Mouse (Mus musculus): Measurements from ENCODE around the gene Agt. TPM values are rescaled to one million over a fixed set of nuclear protein-coding genes. Genes with fewer than 3 reads are reported as not detected.

Agt gene
- total RNA-seq, 1 experiment = not detected

DNA sequence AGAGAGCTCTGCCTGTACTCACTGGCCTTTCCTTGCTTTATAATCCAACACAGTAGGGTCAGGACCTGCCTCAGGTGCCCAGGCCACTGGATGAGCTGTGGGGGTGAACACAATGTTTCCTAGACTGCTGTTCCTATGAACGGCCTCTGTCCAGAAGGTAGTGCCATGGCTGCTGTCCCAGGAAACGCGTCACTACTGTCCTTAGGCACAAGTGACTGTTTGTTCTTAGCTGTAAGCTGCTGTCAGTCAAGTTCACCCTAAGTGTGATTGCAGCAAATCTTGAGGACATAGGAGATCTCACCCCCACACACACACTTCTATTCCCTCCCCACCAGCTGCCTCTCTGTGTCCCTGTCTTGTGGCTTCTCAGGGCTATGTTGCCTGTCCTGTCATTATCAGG is 1.9 kb downstream of the Agt start:
- Histone ChIP-seq H3K36me3 (ENCODE audit: control insufficient read depth, insufficient read depth, low read length, poor library complexity, severe bottlenecking) (no peaks in the 10 kb centered on the region), H3K4me3 (ENCODE audit: insufficient read depth in 1 of 2, low read depth in 1 of 2, low read length in 2 of 2, poor library complexity in 1 of 2, severe bottlenecking in 1 of 2) (no peak overlapping the region), H3K27ac (ENCODE audit: insufficient read depth, low read depth, low read length, poor library complexity, severe bottlenecking) (no peak overlapping the region), H3K4me1 (ENCODE audit: control insufficient read depth in 2 of 2, insufficient read depth in 2 of 2, low read length in 2 of 2, poor library complexity in 1 of 2) (no peaks in the 10 kb centered on the region), H3K9ac (ENCODE audit: insufficient read depth, low read depth, low read length, poor library complexity, severe bottlenecking) (no peak overlapping the region), H3K9me3 (ENCODE audit: control insufficient read depth, insufficient read depth, low read depth, low read length) (no peaks in the 10 kb centered on the region)
- no peak for TF ChIP-seq ZC3H11A (IDR thresholded peaks at IDR 0.05; ENCODE audit: borderline replicate concordance, low read depth, low read length)
- TF ChIP-seq CHD2 (IDR thresholded peaks at IDR 0.05; ENCODE audit: low read depth, low read length) = no peak
- TF ChIP-seq ZNF384 (IDR thresholded peaks at IDR 0.05; ENCODE audit: low read depth, low read length) = no peak
- no peak for TF ChIP-seq HCFC1 (IDR thresholded peaks at IDR 0.05; ENCODE audit: borderline replicate concordance, insufficient read depth, low read length)
- TF ChIP-seq MAFK (IDR thresholded peaks at IDR 0.05; ENCODE audit: insufficient read depth, low read depth, low read length) = no peak
- DNase-seq (ENCODE audit: low read depth, low spot score) = no peak
- in situ Hi-C loops (cut with MboI; ENCODE audit: low sequenced_read_pairs in 2 of 2, unreplicated experiment in 2 of 2) = no loop called here

DNA sequence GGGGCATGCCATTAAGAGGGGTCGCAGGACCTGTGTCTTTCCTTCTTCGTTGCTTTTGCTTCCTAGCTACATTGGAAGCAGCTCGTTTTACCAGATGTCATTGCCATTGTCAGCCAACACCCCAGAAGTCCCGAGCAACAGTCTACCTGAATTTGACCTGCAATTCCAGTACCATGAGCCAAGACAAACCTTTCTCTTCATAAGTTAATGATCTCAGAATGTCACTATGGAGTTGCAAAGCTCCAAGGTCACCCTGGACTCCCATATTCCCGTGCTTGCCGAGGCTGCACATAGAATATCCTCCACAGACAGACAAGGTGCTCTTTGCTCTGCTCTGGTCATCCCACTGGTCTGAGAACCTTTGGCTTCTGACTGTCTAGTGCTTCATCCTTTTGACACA is 2.4 kb downstream of the Agt start:
- TF ChIP-seq ZNF384 (IDR thresholded peaks at IDR 0.05; ENCODE audit: low read depth, low read length) (no peak), CHD2 (IDR thresholded peaks at IDR 0.05; ENCODE audit: low read depth, low read length) (no peak), HCFC1 (IDR thresholded peaks at IDR 0.05; ENCODE audit: borderline replicate concordance, insufficient read depth, low read length) (no peak), MAFK (IDR thresholded peaks at IDR 0.05; ENCODE audit: insufficient read depth, low read depth, low read length) (no peak), ZC3H11A (IDR thresholded peaks at IDR 0.05; ENCODE audit: borderline replicate concordance, low read depth, low read length) (no peak)
- no peaks in the 10 kb centered on the region for H3K9me3 ChIP-seq (ENCODE audit: control insufficient read depth, insufficient read depth, low read depth, low read length)
- no peak overlapping the region for H3K27ac ChIP-seq (ENCODE audit: insufficient read depth, low read depth, low read length, poor library complexity, severe bottlenecking)
- H3K36me3 ChIP-seq (ENCODE audit: control insufficient read depth, insufficient read depth, low read length, poor library complexity, severe bottlenecking) = no peaks in the 10 kb centered on the region
- no peak overlapping the region for H3K4me3 ChIP-seq (ENCODE audit: insufficient read depth in 1 of 2, low read depth in 1 of 2, low read length in 2 of 2, poor library complexity in 1 of 2, severe bottlenecking in 1 of 2)
- in situ Hi-C loops (cut with MboI; ENCODE audit: low sequenced_read_pairs in 2 of 2, unreplicated experiment in 2 of 2) = no loop called here
- no peak for DNase-seq (ENCODE audit: low read depth, low spot score)
- no peaks in the 10 kb centered on the region for H3K4me1 ChIP-seq (ENCODE audit: control insufficient read depth in 2 of 2, insufficient read depth in 2 of 2, low read length in 2 of 2, poor library complexity in 1 of 2)
- H3K9ac ChIP-seq (ENCODE audit: insufficient read depth, low read depth, low read length, poor library complexity, severe bottlenecking) = no peak overlapping the region

DNA sequence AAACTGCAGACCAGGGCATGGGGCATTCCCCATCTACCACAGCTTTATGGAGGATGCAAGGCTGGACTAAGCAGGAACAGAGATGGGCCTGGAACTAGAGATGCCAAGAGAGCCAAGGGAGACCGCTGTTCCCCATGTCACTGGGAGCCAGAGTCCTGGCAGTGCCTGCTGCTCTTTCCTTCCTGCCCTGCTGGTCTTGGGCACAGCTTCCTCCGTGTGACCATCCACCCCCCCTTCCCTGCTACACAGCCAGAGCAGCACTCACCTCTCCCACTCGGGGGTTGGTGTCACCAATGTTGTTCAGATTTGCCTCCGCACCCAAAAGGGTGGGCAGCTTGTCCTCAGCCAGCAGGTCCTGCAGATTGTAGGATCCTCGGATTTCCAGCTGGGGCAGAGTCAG is 12.0 kb downstream of the Agt start:
- H3K36me3 ChIP-seq (ENCODE audit: control insufficient read depth, insufficient read depth, low read length, poor library complexity, severe bottlenecking) = peaks cover 2% of the 10 kb centered on the region; the same call in 1 of the 2 replicates
- no peak overlapping the region for H3K9ac ChIP-seq (ENCODE audit: insufficient read depth, low read depth, low read length, poor library complexity, severe bottlenecking)
- TF ChIP-seq ZNF384 (IDR thresholded peaks at IDR 0.05; ENCODE audit: low read depth, low read length) = no peak
- no peak for TF ChIP-seq MAFK (IDR thresholded peaks at IDR 0.05; ENCODE audit: insufficient read depth, low read depth, low read length)
- TF ChIP-seq HCFC1 (IDR thresholded peaks at IDR 0.05; ENCODE audit: borderline replicate concordance, insufficient read depth, low read length) = no peak
- TF ChIP-seq ZC3H11A (IDR thresholded peaks at IDR 0.05; ENCODE audit: borderline replicate concordance, low read depth, low read length) = no peak
- no peak for TF ChIP-seq CHD2 (IDR thresholded peaks at IDR 0.05; ENCODE audit: low read depth, low read length)
- H3K4me3 ChIP-seq (ENCODE audit: insufficient read depth in 1 of 2, low read depth in 1 of 2, low read length in 2 of 2, poor library complexity in 1 of 2, severe bottlenecking in 1 of 2) = no peak overlapping the region
- H3K9me3 ChIP-seq (ENCODE audit: control insufficient read depth, insufficient read depth, low read depth, low read length) = no peaks in the 10 kb centered on the region
- H3K27ac ChIP-seq (ENCODE audit: insufficient read depth, low read depth, low read length, poor library complexity, severe bottlenecking) = no peak overlapping the region
- H3K4me1 ChIP-seq (ENCODE audit: control insufficient read depth in 2 of 2, insufficient read depth in 2 of 2, low read length in 2 of 2, poor library complexity in 1 of 2) = peaks cover 0 to 2% of the 10 kb centered on the region in 2 experiments; a peak in 1 of 4 replicates
- in situ Hi-C loops (cut with MboI; ENCODE audit: low sequenced_read_pairs in 2 of 2, unreplicated experiment in 2 of 2) = no loop called here
- DNase-seq (ENCODE audit: low read depth, low spot score) = no peak

DNA sequence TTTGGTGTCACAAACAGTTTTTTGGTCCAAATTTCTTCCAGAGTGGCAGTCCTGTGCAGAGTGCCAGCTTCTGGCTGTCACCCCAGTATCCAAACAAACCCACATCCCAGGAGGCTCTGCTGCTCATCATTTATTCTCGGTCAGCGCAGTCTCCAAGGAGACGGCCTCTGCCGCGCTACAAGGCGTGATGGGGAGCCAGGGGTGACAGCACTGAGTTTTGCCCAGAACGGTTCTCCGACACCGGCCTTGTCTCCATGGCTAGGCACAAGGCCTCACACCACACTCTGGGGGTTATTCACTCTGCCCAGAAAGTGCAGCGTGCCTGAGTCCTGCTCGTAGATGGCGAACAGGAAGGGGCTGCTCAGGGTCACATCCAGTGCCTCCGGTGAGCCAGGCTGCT is 12.8 kb downstream of the Agt start:
- TF ChIP-seq CHD2 (IDR thresholded peaks at IDR 0.05; ENCODE audit: low read depth, low read length) (no peak), ZNF384 (IDR thresholded peaks at IDR 0.05; ENCODE audit: low read depth, low read length) (no peak), ZC3H11A (IDR thresholded peaks at IDR 0.05; ENCODE audit: borderline replicate concordance, low read depth, low read length) (no peak), MAFK (IDR thresholded peaks at IDR 0.05; ENCODE audit: insufficient read depth, low read depth, low read length) (no peak), HCFC1 (IDR thresholded peaks at IDR 0.05; ENCODE audit: borderline replicate concordance, insufficient read depth, low read length) (no peak)
- H3K36me3 ChIP-seq (ENCODE audit: control insufficient read depth, insufficient read depth, low read length, poor library complexity, severe bottlenecking) = peaks cover 7% of the 10 kb centered on the region; the same call in 1 of the 2 replicates
- DNase-seq (ENCODE audit: low read depth, low spot score) = no peak

DNA sequence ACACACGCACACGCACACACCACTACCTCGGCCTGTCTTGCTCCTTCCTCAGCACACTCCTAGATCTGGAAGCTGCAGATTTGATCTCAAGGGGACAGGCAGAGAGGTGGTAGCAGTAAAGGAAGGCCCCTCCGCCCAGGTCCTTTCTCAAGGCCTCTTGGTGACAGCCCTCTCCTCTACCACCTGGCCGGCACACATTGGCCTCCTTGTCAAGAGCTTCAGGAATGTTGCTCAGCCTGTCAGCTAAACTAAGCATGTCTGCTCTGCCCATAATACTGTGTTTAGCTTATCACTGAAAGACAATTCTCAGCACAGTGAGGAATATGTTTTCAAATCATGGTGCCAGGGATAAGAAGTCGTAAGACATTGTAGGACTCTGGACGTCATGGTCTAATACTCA is 13.3 kb downstream of the Agt start:
- no peak for DNase-seq (ENCODE audit: low read depth, low spot score)
- H3K27ac ChIP-seq (ENCODE audit: insufficient read depth, low read depth, low read length, poor library complexity, severe bottlenecking) = no peak overlapping the region

More for the DNA sequence above, 12.8 kb downstream of the Agt start:
- Histone ChIP-seq H3K4me3 (ENCODE audit: insufficient read depth in 1 of 2, low read depth in 1 of 2, low read length in 2 of 2, poor library complexity in 1 of 2, severe bottlenecking in 1 of 2) (no peak overlapping the region), H3K9me3 (ENCODE audit: control insufficient read depth, insufficient read depth, low read depth, low read length) (no peaks in the 10 kb centered on the region), H3K9ac (ENCODE audit: insufficient read depth, low read depth, low read length, poor library complexity, severe bottlenecking) (no peak overlapping the region), H3K4me1 (ENCODE audit: control insufficient read depth in 2 of 2, insufficient read depth in 2 of 2, low read length in 2 of 2, poor library complexity in 1 of 2) (peaks cover 0 to 2% of the 10 kb centered on the region in 2 experiments; a peak in 1 of 4 replicates), H3K27ac (ENCODE audit: insufficient read depth, low read depth, low read length, poor library complexity, severe bottlenecking) (no peak overlapping the region)
- in situ Hi-C loops (cut with MboI; ENCODE audit: low sequenced_read_pairs in 2 of 2, unreplicated experiment in 2 of 2) = no loop called here

More for the DNA sequence above, 13.3 kb downstream of the Agt start:
- TF ChIP-seq CHD2 (IDR thresholded peaks at IDR 0.05; ENCODE audit: low read depth, low read length) = no peak
- no peak for TF ChIP-seq HCFC1 (IDR thresholded peaks at IDR 0.05; ENCODE audit: borderline replicate concordance, insufficient read depth, low read length)
- no peak for TF ChIP-seq ZNF384 (IDR thresholded peaks at IDR 0.05; ENCODE audit: low read depth, low read length)
- TF ChIP-seq ZC3H11A (IDR thresholded peaks at IDR 0.05; ENCODE audit: borderline replicate concordance, low read depth, low read length) = no peak
- no peak for TF ChIP-seq MAFK (IDR thresholded peaks at IDR 0.05; ENCODE audit: insufficient read depth, low read depth, low read length)
- H3K9me3 ChIP-seq (ENCODE audit: control insufficient read depth, insufficient read depth, low read depth, low read length) = no peaks in the 10 kb centered on the region
- peaks cover 0 to 2% of the 10 kb centered on the region in 2 experiments; a peak in 1 of 4 replicates for H3K4me1 ChIP-seq (ENCODE audit: control insufficient read depth in 2 of 2, insufficient read depth in 2 of 2, low read length in 2 of 2, poor library complexity in 1 of 2)
- H3K36me3 ChIP-seq (ENCODE audit: control insufficient read depth, insufficient read depth, low read length, poor library complexity, severe bottlenecking) = peaks cover 11% of the 10 kb centered on the region; the same call in 1 of the 2 replicates
- no peak overlapping the region for H3K4me3 ChIP-seq (ENCODE audit: insufficient read depth in 1 of 2, low read depth in 1 of 2, low read length in 2 of 2, poor library complexity in 1 of 2, severe bottlenecking in 1 of 2)
- in situ Hi-C loops (cut with MboI; ENCODE audit: low sequenced_read_pairs in 2 of 2, unreplicated experiment in 2 of 2) = no loop called here
- no peak overlapping the region for H3K9ac ChIP-seq (ENCODE audit: insufficient read depth, low read depth, low read length, poor library complexity, severe bottlenecking)
